Mouse (Mus musculus): Measurements from ENCODE around the gene Ephb2. TPM values are rescaled to one million over a fixed set of nuclear protein-coding genes. Genes with fewer than 3 reads are reported as not detected.

Ephb2 gene
- polyA plus RNA-seq, 1 experiment from 2014 or later: 0.08 TPM

DNA sequence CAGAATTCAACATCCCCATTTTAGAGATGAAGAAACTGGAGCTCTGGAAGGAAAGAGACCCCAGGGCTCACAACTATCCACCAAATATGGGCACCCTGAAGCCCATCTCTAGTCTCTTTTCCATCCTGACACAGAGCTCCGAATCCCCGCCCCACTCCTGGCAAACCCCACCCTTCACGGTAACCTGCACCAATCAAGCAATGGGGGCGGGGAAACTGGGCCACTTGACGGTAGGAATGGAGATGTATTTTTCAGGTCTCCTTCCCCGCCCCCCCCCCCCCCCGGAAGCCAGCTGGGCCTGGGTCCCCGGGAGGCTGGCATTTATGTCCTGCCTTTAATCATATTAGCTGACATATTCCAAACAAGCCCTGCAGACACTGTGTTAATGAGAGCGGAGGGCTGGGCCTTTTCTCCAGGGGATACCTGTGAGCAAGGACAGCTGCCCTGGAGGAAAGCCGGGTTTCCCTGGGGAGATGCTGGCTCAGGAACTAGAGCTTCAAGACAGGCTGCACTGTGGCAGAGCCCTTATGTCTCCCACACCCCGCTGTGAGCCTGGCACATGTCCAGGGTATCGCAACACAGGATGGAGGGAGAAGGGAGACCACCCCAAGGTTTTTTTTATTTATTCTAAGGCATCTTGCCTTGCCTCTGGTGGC is 32.0 kb upstream of the Ephb2 start:
- TF ChIP-seq CTCF (IDR thresholded peaks at IDR 0.05; ENCODE audit: low read depth) (no peak), EP300 (IDR thresholded peaks at IDR 0.05; ENCODE audit: low read depth) (no peak)
- no peaks in the 10 kb centered on the region for H3K9me3 ChIP-seq (ENCODE audit: low read length)
- H3K4me3 ChIP-seq (ENCODE audit: low read depth, low read length): no peak overlapping the region
- H3K4me1 ChIP-seq (ENCODE audit: insufficient read depth): no peaks in the 10 kb centered on the region
- H3K27ac ChIP-seq (ENCODE audit: low read depth): no peak overlapping the region
- DNase-seq (no peak), ATAC-seq (no peak)
- peaks cover 4% of the 10 kb centered on the region; the same call in 1 of the 2 replicates for H3K27me3 ChIP-seq (ENCODE audit: insufficient read depth, low read length)
- WGBS (ENCODE audit: insufficient replicate concordance): 27% methylated on average over 11 of the region's 12 CpGs
- H3K9ac ChIP-seq (replicated peaks): no peak overlapping the region
- H3K4me2 ChIP-seq (ENCODE audit: low read depth, low read length): no peak overlapping the region
- no peaks in the 10 kb centered on the region for H3K36me3 ChIP-seq (replicated peaks; ENCODE audit: insufficient read depth, low read length)

GRCm38 (mm10) chr4:136865531-136865930 is 29.7 kb upstream of the Ephb2 start:
- no peak overlapping the region for H3K9ac ChIP-seq (replicated peaks)
- no peaks in the 10 kb centered on the region for H3K4me1 ChIP-seq (ENCODE audit: insufficient read depth)
- H3K9me3 ChIP-seq (ENCODE audit: low read length): no peaks in the 10 kb centered on the region
- no peak overlapping the region for H3K4me2 ChIP-seq (ENCODE audit: low read depth, low read length)
- WGBS (ENCODE audit: insufficient replicate concordance): 67% methylated on average over 5 of the region's 5 CpGs
- no peak overlapping the region for H3K4me3 ChIP-seq (ENCODE audit: low read depth, low read length)
- H3K36me3 ChIP-seq (replicated peaks; ENCODE audit: insufficient read depth, low read length): no peaks in the 10 kb centered on the region
- no peak overlapping the region for H3K27ac ChIP-seq (ENCODE audit: low read depth)
- H3K27me3 ChIP-seq (ENCODE audit: insufficient read depth, low read length): peaks cover 14% of the 10 kb centered on the region; the same call in 1 of the 2 replicates
- DNase-seq: no peak
- TF ChIP-seq CTCF (IDR thresholded peaks at IDR 0.05; ENCODE audit: low read depth) (no peak), EP300 (IDR thresholded peaks at IDR 0.05; ENCODE audit: low read depth) (no peak)
- no peak for ATAC-seq

- Histone ChIP-seq H3K27ac (ENCODE audit: low read depth) (no peak overlapping the region), H3K9ac (replicated peaks) (no peak overlapping the region), H3K4me2 (ENCODE audit: low read depth, low read length) (no peak overlapping the region), H3K9me3 (ENCODE audit: low read length) (no peaks in the 10 kb centered on the region), H3K36me3 (replicated peaks; ENCODE audit: insufficient read depth, low read length) (no peaks in the 10 kb centered on the region), H3K4me1 (ENCODE audit: insufficient read depth) (no peaks in the 10 kb centered on the region), H3K4me3 (ENCODE audit: low read depth, low read length) (no peak overlapping the region), H3K27me3 (ENCODE audit: insufficient read depth, low read length) (peaks cover 14% of the 10 kb centered on the region; the same call in 1 of the 2 replicates)
- ATAC-seq (no peak), DNase-seq (no peak)
- WGBS (ENCODE audit: insufficient replicate concordance): 28% methylated on average over 15 of the region's 15 CpGs
- TF ChIP-seq CTCF (IDR thresholded peaks at IDR 0.05; ENCODE audit: low read depth) (no peak), EP300 (IDR thresholded peaks at IDR 0.05; ENCODE audit: low read depth) (no peak)
Measured at GRCm38 (mm10) chr4:136864751-136865470, 29.1 kb upstream of the Ephb2 start.

GRCm38 (mm10) chr4:136863517-136863916 is 27.7 kb upstream of the Ephb2 start:
- no peak overlapping the region for H3K9ac ChIP-seq (replicated peaks)
- DNase-seq (no peak), ATAC-seq (no peak)
- H3K36me3 ChIP-seq (replicated peaks; ENCODE audit: insufficient read depth, low read length): no peaks in the 10 kb centered on the region
- no peaks in the 10 kb centered on the region for H3K4me1 ChIP-seq (ENCODE audit: insufficient read depth)
- H3K4me3 ChIP-seq (ENCODE audit: low read depth, low read length): no peak overlapping the region
- 37% methylated on average over 9 of the region's 9 CpGs for WGBS (ENCODE audit: insufficient replicate concordance)
- TF ChIP-seq EP300 (IDR thresholded peaks at IDR 0.05; ENCODE audit: low read depth): no peak
- TF ChIP-seq CTCF (IDR thresholded peaks at IDR 0.05; ENCODE audit: low read depth): no peak
- H3K9me3 ChIP-seq (ENCODE audit: low read length): no peaks in the 10 kb centered on the region
- H3K4me2 ChIP-seq (ENCODE audit: low read depth, low read length): no peak overlapping the region
- peaks cover 14% of the 10 kb centered on the region; the same call in 1 of the 2 replicates for H3K27me3 ChIP-seq (ENCODE audit: insufficient read depth, low read length)
- H3K27ac ChIP-seq (ENCODE audit: low read depth): no peak overlapping the region

DNA sequence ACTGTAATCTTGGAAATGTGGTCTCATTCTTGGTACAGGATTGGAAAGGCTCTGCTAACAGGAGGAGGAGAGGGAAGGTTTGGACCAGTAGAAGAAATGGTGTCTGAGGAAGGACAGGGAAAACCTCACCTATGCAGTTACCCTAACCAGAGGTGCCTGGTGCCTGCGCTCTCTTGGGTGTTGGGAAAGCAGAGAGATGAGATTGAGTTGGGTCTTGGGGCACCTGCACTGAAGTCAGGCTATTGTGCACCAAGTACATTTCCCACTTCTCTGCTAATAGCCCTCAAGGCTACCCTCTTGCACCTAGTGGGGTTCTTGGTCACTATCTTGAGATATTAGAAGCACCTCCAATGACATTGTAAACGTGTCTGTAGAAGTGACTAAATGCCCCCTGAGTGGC is 26.6 kb upstream of the Ephb2 start:
- H3K9ac ChIP-seq (replicated peaks): no peak overlapping the region
- no peak for ATAC-seq
- no peak overlapping the region for H3K4me2 ChIP-seq (ENCODE audit: low read depth, low read length)
- 70% methylated on average over 2 of the region's 2 CpGs for WGBS (ENCODE audit: insufficient replicate concordance)
- no peaks in the 10 kb centered on the region for H3K4me1 ChIP-seq (ENCODE audit: insufficient read depth)
- no peak overlapping the region for H3K27ac ChIP-seq (ENCODE audit: low read depth)
- H3K27me3 ChIP-seq (ENCODE audit: insufficient read depth, low read length): peaks cover 14% of the 10 kb centered on the region; the same call in 1 of the 2 replicates
- TF ChIP-seq EP300 (IDR thresholded peaks at IDR 0.05; ENCODE audit: low read depth): no peak
- TF ChIP-seq CTCF (IDR thresholded peaks at IDR 0.05; ENCODE audit: low read depth): no peak
- no peaks in the 10 kb centered on the region for H3K9me3 ChIP-seq (ENCODE audit: low read length)
- H3K4me3 ChIP-seq (ENCODE audit: low read depth, low read length): no peak overlapping the region
- no peaks in the 10 kb centered on the region for H3K36me3 ChIP-seq (replicated peaks; ENCODE audit: insufficient read depth, low read length)
- DNase-seq: no peak

GRCm38 (mm10) chr4:136861806-136862205 is 26.0 kb upstream of the Ephb2 start:
- TF ChIP-seq EP300 (IDR thresholded peaks at IDR 0.05; ENCODE audit: low read depth) (no peak), CTCF (IDR thresholded peaks at IDR 0.05; ENCODE audit: low read depth) (no peak)
- ATAC-seq (no peak), DNase-seq (no peak)
- Histone ChIP-seq H3K9me3 (ENCODE audit: low read length) (no peaks in the 10 kb centered on the region), H3K4me1 (ENCODE audit: insufficient read depth) (no peaks in the 10 kb centered on the region), H3K9ac (replicated peaks) (no peak overlapping the region), H3K27me3 (ENCODE audit: insufficient read depth, low read length) (peaks cover 14% of the 10 kb centered on the region; the same call in 1 of the 2 replicates), H3K27ac (ENCODE audit: low read depth) (no peak overlapping the region), H3K36me3 (replicated peaks; ENCODE audit: insufficient read depth, low read length) (no peaks in the 10 kb centered on the region), H3K4me3 (ENCODE audit: low read depth, low read length) (no peak overlapping the region), H3K4me2 (ENCODE audit: low read depth, low read length) (no peak overlapping the region)
- 18% methylated on average over 16 of the region's 17 CpGs for WGBS (ENCODE audit: insufficient replicate concordance)
